Mouse (Mus musculus) lung, embryonic 16.5 days (tissue): ENCODE results near the gene BC035044. TPM values are rescaled to one million over a fixed set of nuclear protein-coding genes. Genes with fewer than 3 reads are reported as not detected.
"Not testable (repeated sequence)": the region's sequence is repeated elsewhere in the genome, so short reads cannot be mapped to it uniquely, and the experiment has no call there.

Experiments used
- ATAC-seq: fragments of 200-750 bp; cut with Nextera tagmentation; 2 replicates; pipeline ENCODE4 v1.8.0; 2017; ENCODE audit warnings: low read depth, mild to moderate bottlenecking, moderate library complexity
- H3K27ac ChIP-seq: fragments of 300-500 bp; sonication (generic); 2 replicates; pipeline ENCODE4 v1.5.1; 2014; ENCODE audit warnings: mild to moderate bottlenecking, control low read depth, low read length
- H3K27me3 ChIP-seq: fragments of 300-500 bp; sonication (generic); 2 replicates; pipeline ENCODE4 v1.6.1; 2014; ENCODE audit warnings: low read depth, low read length, mixed read lengths; ENCODE audit not compliant: control insufficient read depth, insufficient read depth
- H3K36me3 ChIP-seq: fragments of 300-500 bp; sonication (generic); 2 replicates; pipeline ENCODE4 v1.6.1; 2014; ENCODE audit warnings: low read length; ENCODE audit not compliant: control insufficient read depth, insufficient read depth
- H3K4me1 ChIP-seq: fragments of 300-500 bp; sonication (generic); replicated peaks from 2 replicates; pipeline ENCODE4 v1.6.1; 2014; ENCODE audit warnings: low read length, mixed read lengths; ENCODE audit not compliant: control insufficient read depth, insufficient read depth
- H3K4me2 ChIP-seq: fragments of 300-500 bp; sonication (generic); 2 replicates; pipeline ENCODE4 v1.6.1; 2014; ENCODE audit warnings: low read depth, low read length, control low read depth
- H3K4me3 ChIP-seq: fragments of 300-500 bp; sonication (generic); 2 replicates; pipeline ENCODE4 v1.5.1; 2014; ENCODE audit warnings: mild to moderate bottlenecking, low read length, control low read depth
- H3K9ac ChIP-seq: fragments of 300-500 bp; sonication (generic); 2 replicates; pipeline ENCODE4 v1.6.1; 2014; ENCODE audit warnings: low read length, control low read depth
- H3K9me3 ChIP-seq: fragments of 300-500 bp; sonication (generic); 2 replicates; pipeline ENCODE4 v1.6.1; 2016; ENCODE audit warnings: low read length; ENCODE audit not compliant: control insufficient read depth
- WGBS: fragments of 180-500 bp; shearing (Covaris S2); extraction: QIAGEN DNeasy Blood & Tissue Kit; methylation state at CpG from one replicate; pipeline ENCODE4 v1.1.7; 2014; 5-methylcytosine and 5-hydroxymethylcytosine counted together
- polyA plus RNA-seq: library from polyadenylated mRNA; unstranded; fragments of >200 nt; fragmentation: Nextera tagmentation; extraction: Ambion mirVana; gene quantifications from 2 replicates; pipeline ENCODE4 v1.2.1, GENCODE M21; 2015

The BC035044 gene
- polyA plus RNA-seq, 1 experiment from 2014 or later: 0.87 TPM

DNA sequence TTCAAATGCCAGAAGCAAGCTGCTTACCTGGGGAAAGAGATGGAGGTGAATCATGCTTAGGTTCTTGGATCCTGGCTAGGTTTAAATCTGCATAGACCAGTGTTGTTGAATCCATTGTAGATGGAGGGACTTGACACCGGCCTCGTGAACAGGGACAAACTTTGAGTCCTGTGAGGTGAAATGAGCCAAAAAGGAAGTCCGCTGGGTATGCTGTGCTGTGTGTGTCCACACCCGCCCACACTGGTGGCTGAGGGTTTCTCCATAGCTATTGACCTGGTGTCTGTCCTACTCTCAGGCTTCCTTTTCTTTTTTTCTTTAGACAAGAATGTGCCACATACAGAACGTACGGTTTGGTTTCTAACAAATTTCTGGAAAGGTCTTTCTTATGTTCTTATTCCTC lies 64.8 kb downstream of the BC035044 start, which contains the start of the genes Gm44511 and Klrb1b:
Gene Gm44511 (minus strand): TSS at position 184 of the 400 bp plus-strand sequence.
Gene Klrb1b (minus strand): TSS at position 200 of the 400 bp plus-strand sequence.
- H3K27ac ChIP-seq: no peak within 1 kb of the TSS
- H3K9ac ChIP-seq: no peak within 1 kb of the TSS
- H3K4me3 ChIP-seq: no peak within 1 kb of the TSS
- no peaks in the 10 kb centered on the region for H3K27me3 ChIP-seq
- H3K4me1 ChIP-seq: no peaks in the 10 kb centered on the region
- H3K4me2 ChIP-seq: no peak within 1 kb of the TSS
- no peaks in the 10 kb centered on the region for H3K9me3 ChIP-seq
- WGBS: 85% methylated on average over 6 of the region's 6 CpGs
- H3K36me3 ChIP-seq: no peaks in the 10 kb centered on the region
- ATAC-seq: no peak

DNA sequence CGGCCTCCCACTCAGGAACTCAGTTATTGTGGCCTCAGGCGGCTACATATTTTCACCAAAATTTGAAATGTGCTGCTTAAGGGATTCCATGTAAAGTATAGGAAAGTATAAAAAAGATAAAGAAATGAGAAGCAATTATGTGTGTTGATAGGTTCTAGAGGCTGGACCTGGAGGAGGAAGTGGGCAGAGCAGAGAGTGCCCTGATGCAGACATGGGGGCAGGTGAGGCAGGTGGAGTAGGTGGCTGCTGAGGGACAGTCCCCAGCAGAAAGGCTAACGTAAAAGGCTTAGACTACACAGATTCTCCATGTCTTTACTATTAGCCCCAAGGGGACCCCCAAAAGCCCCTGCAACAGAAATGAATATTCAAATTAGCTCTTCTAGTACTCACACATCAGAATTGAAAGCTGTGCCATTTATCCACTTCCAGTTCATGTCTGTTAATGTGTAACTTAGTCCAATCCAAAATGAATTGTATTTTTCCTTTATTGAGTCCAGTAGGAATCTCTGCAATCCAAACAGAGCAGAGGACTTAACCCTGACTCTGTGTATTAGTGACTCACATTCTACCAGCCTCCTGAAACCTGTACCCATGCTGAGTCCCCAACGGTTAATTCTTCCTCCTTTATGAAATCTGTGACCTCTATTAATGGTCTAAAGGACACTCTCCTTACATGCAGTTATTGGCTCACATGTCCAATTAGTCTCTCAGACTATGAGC lies 72.7 kb downstream of the BC035044 start:
- Histone ChIP-seq H3K36me3 (no peaks in the 10 kb centered on the region), H3K4me3 (no peak overlapping the region), H3K9ac (no peak overlapping the region), H3K4me2 (no peak overlapping the region), H3K9me3 (no peaks in the 10 kb centered on the region), H3K4me1 (no peaks in the 10 kb centered on the region), H3K27me3 (no peaks in the 10 kb centered on the region), H3K27ac (no peak overlapping the region)
- 78% methylated on average over 4 of the region's 4 CpGs for WGBS
- ATAC-seq: no peak

- Histone ChIP-seq H3K9me3 (no peaks in the 10 kb centered on the region), H3K27ac (no peak overlapping the region), H3K4me3 (no peak overlapping the region), H3K9ac (no peak overlapping the region), H3K36me3 (no peaks in the 10 kb centered on the region), H3K27me3 (no peaks in the 10 kb centered on the region), H3K4me1 (no peaks in the 10 kb centered on the region), H3K4me2 (no peak overlapping the region)
- 80% methylated on average over 5 of the region's 5 CpGs for WGBS
- no peak for ATAC-seq
Measured at GRCm38 (mm10) chr6:128808532-128808931, 82.4 kb downstream of the BC035044 start.

DNA sequence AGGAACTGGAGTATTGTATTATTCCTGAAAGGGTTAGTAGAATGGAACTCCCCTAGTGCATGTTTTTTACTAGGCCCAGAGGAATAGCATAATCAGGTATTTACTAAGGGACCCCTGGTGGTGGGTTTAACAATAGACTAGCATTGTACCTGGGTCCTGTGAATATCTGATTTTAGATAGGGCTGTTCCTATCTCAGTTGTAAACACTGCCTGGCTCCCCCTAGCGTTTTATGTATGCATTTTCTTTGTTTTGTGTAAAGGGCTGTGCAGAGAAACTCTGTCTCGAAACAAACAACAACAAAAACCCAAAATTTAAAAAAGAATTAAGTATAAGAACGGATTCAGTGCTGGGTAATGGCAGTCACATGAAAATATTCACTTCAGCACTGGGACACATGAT lies 83.9 kb downstream of the BC035044 start:
- Histone ChIP-seq H3K4me3 (no peak overlapping the region), H3K27me3 (no peaks in the 10 kb centered on the region), H3K36me3 (no peaks in the 10 kb centered on the region), H3K27ac (no peak overlapping the region), H3K9ac (no peak overlapping the region), H3K4me2 (no peak overlapping the region), H3K9me3 (no peaks in the 10 kb centered on the region), H3K4me1 (no peaks in the 10 kb centered on the region; the same call in 1 of the 2 replicates)
- 64% methylated on average over 3 of the region's 3 CpGs for WGBS
- ATAC-seq: no peak

- H3K4me3 ChIP-seq: not testable (repeated sequence)
Measured at GRCm38 (mm10) chr6:128804823-128805640, 85.9 kb downstream of the BC035044 start.

GRCm38 (mm10) chr6:128802999-128803857 lies 87.7 kb downstream of the BC035044 start:
- Histone ChIP-seq H3K9me3 (no peaks in the 10 kb centered on the region), H3K27ac (peak overlapping the region; percentile 76), H3K4me1 (peaks cover 2% of the 10 kb centered on the region; the same call in 1 of the 2 replicates), H3K4me2 (peak overlapping the region; percentile 78), H3K4me3 (peak overlapping the region; percentile 59), H3K27me3 (no peaks in the 10 kb centered on the region), H3K36me3 (no peaks in the 10 kb centered on the region), H3K9ac (peak overlapping the region; percentile 71)
- ATAC-seq: peak; percentile 94
- WGBS: 5% methylated on average over 26 of the region's 26 CpGs

More at GRCm38 (mm10) chr6:128804823-128805640, 85.9 kb downstream of the BC035044 start:
- not testable (repeated sequence) for ATAC-seq, H3K9me3 ChIP-seq, H3K27me3 ChIP-seq, H3K9ac ChIP-seq, H3K27ac ChIP-seq, H3K4me2 ChIP-seq, H3K36me3 ChIP-seq, H3K4me1 ChIP-seq
- WGBS: 50% methylated on average over 7 of the region's 7 CpGs

DNA sequence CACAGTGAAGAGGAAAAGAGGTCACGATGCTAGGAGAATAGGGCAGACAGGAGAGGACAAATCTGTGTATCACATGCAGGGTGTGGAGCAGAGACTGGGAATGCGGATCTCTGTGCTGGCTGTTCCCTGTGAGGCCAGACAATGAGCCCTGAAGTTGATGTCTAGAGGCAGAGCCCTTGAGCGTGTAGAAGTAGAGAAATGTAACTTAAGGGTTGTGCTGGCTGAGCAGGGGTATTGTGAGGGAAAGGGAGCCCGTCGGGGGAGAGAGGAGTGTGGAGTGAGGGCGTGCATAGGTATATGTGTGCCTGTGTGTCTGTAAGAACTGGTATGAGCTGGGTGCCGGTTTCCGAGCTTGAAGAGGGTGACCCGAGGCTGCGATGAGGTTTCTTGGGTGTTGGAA lies 88.4 kb downstream of the BC035044 start:
- Histone ChIP-seq H3K27me3 (no peaks in the 10 kb centered on the region), H3K4me1 (peaks cover 7% of the 10 kb centered on the region; the same call in 1 of the 2 replicates), H3K9me3 (no peaks in the 10 kb centered on the region), H3K4me3 (peak overlapping the region; percentile 59), H3K9ac (peak overlapping the region; percentile 71), H3K36me3 (no peaks in the 10 kb centered on the region), H3K4me2 (peak overlapping the region; percentile 78), H3K27ac (peak overlapping the region; percentile 76)
- ATAC-seq: peak; percentile 39
- WGBS: 10% methylated on average over 10 of the region's 10 CpGs

DNA sequence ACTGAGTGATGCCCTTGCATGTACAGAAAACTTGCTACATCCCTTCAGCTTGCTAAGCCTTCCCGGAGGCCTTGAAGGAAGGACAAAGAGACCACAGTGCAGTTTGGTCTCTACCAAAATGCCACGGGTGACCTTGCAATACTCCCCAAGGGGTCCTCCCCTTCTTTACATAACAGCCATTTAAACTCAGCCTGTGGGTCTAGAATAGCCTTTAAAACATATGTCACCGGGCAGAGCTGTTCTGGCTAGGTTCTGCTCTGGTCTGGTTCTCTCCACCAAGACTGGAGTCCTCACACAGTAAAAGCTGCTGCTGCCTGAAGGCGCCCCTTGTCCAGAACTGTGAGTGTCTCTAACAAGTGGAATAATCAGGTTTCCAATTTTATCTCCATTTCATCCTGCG lies 90.2 kb downstream of the BC035044 start:
- 75% methylated on average over 5 of the region's 5 CpGs for WGBS
- H3K9ac ChIP-seq, H3K27me3 ChIP-seq, H3K4me3 ChIP-seq, H3K27ac ChIP-seq, H3K4me1 ChIP-seq, H3K36me3 ChIP-seq, H3K4me2 ChIP-seq, H3K9me3 ChIP-seq, ATAC-seq: not testable (repeated sequence)
